Mouse (Mus musculus): ENCODE measurements around the gene Zbed3. TPM values are rescaled to one million over a fixed set of nuclear protein-coding genes. Genes with fewer than 3 reads are reported as not detected.
A peak's percentile ranks its signal among the peaks of the same experiment; 100 is the strongest.
"Not testable (repeated sequence)": the region's sequence is repeated elsewhere in the genome, so short reads cannot be mapped to it uniquely, and the experiment has no call there.

Gene Zbed3
- total RNA-seq, 2 experiments from 2014 or later, result 14.1 to 15.1 TPM

GRCm38 (mm10) chr13:95330507-95330906, 7.1 kb downstream of the Zbed3 start:
- no peak for DNase-seq (ENCODE audit: extremely low spot score in 1 of 2, low spot score in 1 of 2)

- DNase-seq (ENCODE audit: extremely low spot score in 1 of 2, low spot score in 1 of 2), result no peak
These were observed 8.9 kb downstream of the Zbed3 start for GRCm38 (mm10) chr13:95332086-95332899.

- DNase-seq (ENCODE audit: extremely low spot score in 1 of 2, low spot score in 1 of 2), result peak in 1 of 2 experiments; percentile 17
These were observed 12.8 kb downstream of the Zbed3 start for GRCm38 (mm10) chr13:95336122-95336677.

GRCm38 (mm10) chr13:95343470-95343869, 20.1 kb downstream of the Zbed3 start:
- DNase-seq (ENCODE audit: extremely low spot score in 1 of 2, low spot score in 1 of 2), result no peak

- no peak for DNase-seq (ENCODE audit: extremely low spot score in 1 of 2, low spot score in 1 of 2)
These were observed 22.5 kb downstream of the Zbed3 start for GRCm38 (mm10) chr13:95345869-95346268.

- DNase-seq (ENCODE audit: extremely low spot score in 1 of 2, low spot score in 1 of 2), result peak; percentile 66 to 88
These were observed 23.7 kb downstream of the Zbed3 start for GRCm38 (mm10) chr13:95347018-95347696.

- no peak for DNase-seq (ENCODE audit: extremely low spot score in 1 of 2, low spot score in 1 of 2)
These were observed 25.1 kb downstream of the Zbed3 start for GRCm38 (mm10) chr13:95348476-95348875.

GRCm38 (mm10) chr13:95358223-95358622, 34.8 kb downstream of the Zbed3 start:
- no peak for DNase-seq (ENCODE audit: extremely low spot score in 1 of 2, low spot score in 1 of 2)

GRCm38 (mm10) chr13:95363440-95363839, 40.0 kb downstream of the Zbed3 start:
- no peak for DNase-seq (ENCODE audit: extremely low spot score in 1 of 2, low spot score in 1 of 2)

GRCm38 (mm10) chr13:95366356-95366755, 42.9 kb downstream of the Zbed3 start:
- DNase-seq (ENCODE audit: extremely low spot score in 1 of 2, low spot score in 1 of 2), result no peak

- DNase-seq (ENCODE audit: extremely low spot score in 1 of 2, low spot score in 1 of 2), result peak; percentile 81 to 85
These were observed 51.5 kb downstream of the Zbed3 start, which contains the start of gene Aggf1 for GRCm38 (mm10) chr13:95374701-95375553. Aggf1 (minus strand) TSS chr13:95375352.

- DNase-seq (ENCODE audit: extremely low spot score in 1 of 2, low spot score in 1 of 2), result no peak
These were observed 52.1 kb downstream of the Zbed3 start for GRCm38 (mm10) chr13:95375554-95375914.

GRCm38 (mm10) chr13:95376689-95377289, 53.4 kb downstream of the Zbed3 start:
- not testable (repeated sequence) for DNase-seq (ENCODE audit: extremely low spot score in 1 of 2, low spot score in 1 of 2)

- DNase-seq (ENCODE audit: extremely low spot score in 1 of 2, low spot score in 1 of 2), result no peak
These were observed 55.3 kb downstream of the Zbed3 start for GRCm38 (mm10) chr13:95378696-95379095.

- no peak for DNase-seq (ENCODE audit: extremely low spot score in 1 of 2, low spot score in 1 of 2)
These were observed 59.0 kb downstream of the Zbed3 start for GRCm38 (mm10) chr13:95382418-95382817.

Other genes with a start within 250 kb of the Zbed3 start
- 10 to 100 TPM; 91.7 to 97.0 TPM for gene Pde8b, start 73.3 kb upstream of the Zbed3 start, total RNA-seq (2021)
- 10 to 100 TPM; 49.3 TPM for gene Aggf1, start 51.7 kb downstream of the Zbed3 start, total RNA-seq (2021)
- 10 to 100 TPM; 19.7 to 23.1 TPM for gene Crhbp, start 121.3 kb downstream of the Zbed3 start, total RNA-seq (2021)
- gene S100z, start 155.1 kb downstream of the Zbed3 start, total RNA-seq (2021), result not detected
- gene F2rl1, start 201.6 kb downstream of the Zbed3 start, total RNA-seq (2021), result under 1 TPM; 0.12 to 0.22 TPM